Mouse (Mus musculus) lung, adult 2 months (tissue): ENCODE results near the gene Ccdc88a. TPM values are rescaled to one million over a fixed set of nuclear protein-coding genes. Genes with fewer than 3 reads are reported as not detected.
"Not testable (repeated sequence)": the region's sequence is repeated elsewhere in the genome, so short reads cannot be mapped to it uniquely, and the experiment has no call there.

Experiments used
- DNase-seq: peaks from one replicate; pipeline ENCODE4 v3.0.0; 2022
- H3K4me1 ChIP-seq: fragments of 200-500 bp; 2 replicates; pipeline ENCODE4 v1.6.1; 2011; ENCODE audit warnings: low read length; ENCODE audit not compliant: control insufficient read depth, insufficient read depth
- H3K4me3 ChIP-seq: fragments of 200-500 bp; replicated peaks from 2 replicates; pipeline ENCODE3; 2011; ENCODE audit warnings: low read depth, mild to moderate bottlenecking, control low read depth, low read length; ENCODE audit errors: extremely low read depth
- CTCF ChIP-seq: fragments of 200-500 bp; IDR thresholded peaks from 2 replicates; pipeline ENCODE4 v1.5.1; 2011; ENCODE audit warnings: mild to moderate bottlenecking, low read length, control low read depth; ENCODE audit not compliant: insufficient read depth
- POLR2A ChIP-seq: fragments of 200-500 bp; IDR thresholded peaks from 2 replicates; pipeline ENCODE4 v1.6.1; 2011; ENCODE audit warnings: low read depth, mild to moderate bottlenecking, control low read depth, low read length, borderline replicate concordance; ENCODE audit errors: extremely low read depth
- WGBS: fragments of 180-500 bp; shearing (Covaris S2); methylation state at CpG from one replicate; pipeline ENCODE4 v1.1.7; 2018; 5-methylcytosine and 5-hydroxymethylcytosine counted together
- polyA plus RNA-seq: library from polyadenylated mRNA; depleted of rRNA; stranded (reverse); fragments of >200 nt; gene quantifications from 2 replicates; pipeline ENCODE4 v1.2.3, GENCODE M21; 2012

Ccdc88a gene
- polyA plus RNA-seq, 1 experiment = 2.3 TPM

GRCm38 (mm10) chr11:29512818-29513535 lies 139.5 kb downstream of the Ccdc88a start:
- 88% methylated on average over 4 of the region's 4 CpGs for WGBS
- DNase-seq = no peak
- Histone ChIP-seq H3K4me1 (no peaks in the 10 kb centered on the region), H3K4me3 (no peak overlapping the region)
- no peak for TF ChIP-seq CTCF

- TF ChIP-seq CTCF (no peak), POLR2A (no peak)
- H3K4me3 ChIP-seq = peak overlapping the region; percentile 96
- DNase-seq = no peak
- 10% methylated on average over 10 of the region's 10 CpGs for WGBS
- no peaks in the 10 kb centered on the region for H3K4me1 ChIP-seq
Observed at GRCm38 (mm10) chr11:29514325-29514681, 140.8 kb downstream of the Ccdc88a start.

- TF ChIP-seq POLR2A (peak; percentile 90; the same call in 1 of the 2 replicates), CTCF (no peak)
- peak; percentile 89 for DNase-seq
- Histone ChIP-seq H3K4me1 (no peaks in the 10 kb centered on the region), H3K4me3 (peak within 1 kb of the TSS; percentile 96)
- WGBS = 1% methylated on average over 40 of the region's 40 CpGs
Observed at GRCm38 (mm10) chr11:29514682-29515412, 141.4 kb downstream of the Ccdc88a start, which contains the start of gene Prorsd1. Gene Prorsd1 (minus strand): TSS chr11:29515033.

GRCm38 (mm10) chr11:29525988-29526794 lies 152.7 kb downstream of the Ccdc88a start, which contains the start of gene Mtif2:
Gene Mtif2 (plus strand): TSS chr11:29526408.
- peak within 1 kb of the TSS; percentile 96 for H3K4me3 ChIP-seq
- TF ChIP-seq CTCF (no peak), POLR2A (peak; percentile 90; the same call in 1 of the 2 replicates)
- 2% methylated on average over 47 of the region's 47 CpGs for WGBS
- peaks cover 3% of the 10 kb centered on the region for H3K4me1 ChIP-seq
- peak; percentile 75 for DNase-seq

GRCm38 (mm10) chr11:29538201-29538600 lies 164.7 kb downstream of the Ccdc88a start:
- TF ChIP-seq CTCF (no peak), POLR2A (no peak)
- 94% methylated on average over 1 of the region's 1 CpGs for WGBS
- H3K4me3 ChIP-seq = no peak overlapping the region

GRCm38 (mm10) chr11:29544225-29544945 lies 170.9 kb downstream of the Ccdc88a start:
- DNase-seq = no peak
- Histone ChIP-seq H3K4me3 (no peak overlapping the region), H3K4me1 (no peaks in the 10 kb centered on the region; the same call in 1 of the 2 replicates)
- 86% methylated on average over 3 of the region's 3 CpGs for WGBS
- TF ChIP-seq CTCF (no peak), POLR2A (no peak)

More at GRCm38 (mm10) chr11:29538201-29538600, 164.7 kb downstream of the Ccdc88a start:
- no peaks in the 10 kb centered on the region for H3K4me1 ChIP-seq
- no peak for DNase-seq

- not testable (repeated sequence) for DNase-seq, H3K4me3 ChIP-seq, H3K4me1 ChIP-seq
- WGBS = 84% methylated on average over 4 of the region's 4 CpGs
Observed at GRCm38 (mm10) chr11:29545150-29545752, 171.8 kb downstream of the Ccdc88a start.

GRCm38 (mm10) chr11:29546297-29546696 lies 172.8 kb downstream of the Ccdc88a start:
- DNase-seq, H3K4me1 ChIP-seq, H3K4me3 ChIP-seq: not testable (repeated sequence)
- WGBS = 78% methylated on average over 2 of the region's 2 CpGs

- Histone ChIP-seq H3K4me3 (no peak overlapping the region), H3K4me1 (no peaks in the 10 kb centered on the region; the same call in 1 of the 2 replicates)
- no peak for DNase-seq
- TF ChIP-seq POLR2A (no peak), CTCF (no peak)
- WGBS = 7% methylated on average over 2 of the region's 2 CpGs
Observed at GRCm38 (mm10) chr11:29546762-29547161, 173.3 kb downstream of the Ccdc88a start.
